In the genomic region with DNA sequence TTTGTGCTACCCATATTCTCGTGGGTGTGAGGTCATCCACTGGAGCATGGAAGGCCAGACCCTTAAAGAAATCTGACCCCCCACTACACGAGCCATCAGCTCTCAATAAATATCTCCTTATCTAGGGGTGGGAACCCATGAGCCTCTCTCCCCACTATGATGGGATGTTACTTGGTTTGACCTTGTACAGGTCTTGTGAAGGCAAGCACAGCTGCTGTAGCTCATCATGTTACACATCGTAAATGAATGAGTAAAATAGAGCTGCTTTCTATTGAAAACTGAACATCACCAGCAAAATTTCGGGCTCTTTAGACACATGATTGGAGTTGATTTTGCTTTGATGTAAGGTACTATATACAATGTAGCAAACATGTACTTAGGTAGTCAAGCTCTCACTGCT, we compare ENCODE assay signal across 30 mouse cellular contexts.
"Had no signal": no experiment of that assay in that cellular context is flagged by ENCODE, and none has a peak within 500 bp of the region (broad histone marks: within the 10 kb centered on the region; RNA-seq: fewer than 3 reads in every experiment).

No protein-coding gene starts in this region.

- DNase-seq: left cerebral cortex, postnatal 4 days; liver; liver, embryonic 13.5 days; liver, postnatal 0 days; lung, adult 18-20 months; lung, adult 2 months; lung, embryonic 14.5 days; lung, postnatal 10 days; lung, postnatal 14 days; lung, postnatal 36 days; lung, postnatal 4 days; midbrain, embryonic 14.5 days had no signal

- ATAC-seq: liver, embryonic 12.5 days; liver, postnatal 0 days; lung, postnatal 0 days; midbrain, embryonic 13.5 days; midbrain, embryonic 15.5 days; midbrain, embryonic 16.5 days had no signal

- H3K4me1 ChIP-seq: limb, embryonic 15.5 days; liver, embryonic 12.5 days; liver, embryonic 13.5 days; liver, embryonic 15.5 days; lung, embryonic 15.5 days; megakaryocyte, embryonic 14.5 days; neural tube, embryonic 12.5 days had no signal

- H3K27ac ChIP-seq: limb, embryonic 12.5 days; limb, embryonic 13.5 days; limb, embryonic 15.5 days; liver, embryonic 12.5 days; liver, embryonic 13.5 days; liver, embryonic 14.5 days; liver, embryonic 15.5 days; lung, embryonic 15.5 days; macrophage; midbrain, embryonic 10.5 days; midbrain, embryonic 12.5 days; midbrain, embryonic 13.5 days; midbrain, embryonic 15.5 days; neural tube, embryonic 12.5 days had no signal

- H3K4me3 ChIP-seq: limb, embryonic 12.5 days; limb, embryonic 13.5 days; limb, embryonic 15.5 days; liver, embryonic 12.5 days; liver, embryonic 13.5 days; liver, embryonic 15.5 days; lung, embryonic 15.5 days; megakaryocyte, embryonic 14.5 days; midbrain, embryonic 10.5 days; midbrain, embryonic 12.5 days; midbrain, embryonic 13.5 days; midbrain, embryonic 15.5 days; neural tube, embryonic 12.5 days had no signal

- H3K9ac ChIP-seq: limb, embryonic 12.5 days; limb, embryonic 13.5 days; limb, embryonic 15.5 days; liver, embryonic 12.5 days; liver, embryonic 13.5 days; liver, embryonic 14.5 days; liver, embryonic 15.5 days; liver, postnatal 0 days; lung, embryonic 14.5 days; lung, embryonic 15.5 days; midbrain, embryonic 12.5 days; midbrain, embryonic 13.5 days; midbrain, embryonic 15.5 days; neural tube, embryonic 12.5 days had no signal

- H3K9me3 ChIP-seq: limb, embryonic 12.5 days; limb, embryonic 13.5 days; limb, embryonic 15.5 days; liver, embryonic 12.5 days; liver, embryonic 13.5 days; liver, embryonic 15.5 days; lung, embryonic 15.5 days; megakaryocyte, embryonic 14.5 days; midbrain, embryonic 10.5 days; midbrain, embryonic 12.5 days; midbrain, embryonic 13.5 days; midbrain, embryonic 15.5 days; neural tube, embryonic 12.5 days had no signal

- H3K36me3 ChIP-seq: limb, embryonic 12.5 days; limb, embryonic 13.5 days; limb, embryonic 15.5 days; liver, embryonic 12.5 days; liver, embryonic 13.5 days; liver, embryonic 15.5 days; lung, embryonic 15.5 days; midbrain, embryonic 10.5 days; midbrain, embryonic 12.5 days; midbrain, embryonic 13.5 days; midbrain, embryonic 15.5 days; neural tube, embryonic 12.5 days had no signal

- H3K27me3 ChIP-seq: limb, embryonic 12.5 days; limb, embryonic 13.5 days; limb, embryonic 15.5 days; liver, embryonic 12.5 days; liver, embryonic 13.5 days; liver, embryonic 15.5 days; lung, embryonic 15.5 days; megakaryocyte, embryonic 14.5 days; midbrain, embryonic 12.5 days; midbrain, embryonic 13.5 days; midbrain, embryonic 15.5 days; neural tube, embryonic 12.5 days had no signal

- H3K4me2 ChIP-seq: limb, embryonic 12.5 days; limb, embryonic 13.5 days; limb, embryonic 15.5 days; liver, embryonic 11.5 days; liver, embryonic 12.5 days; liver, embryonic 13.5 days; liver, embryonic 15.5 days; lung, embryonic 14.5 days; lung, embryonic 15.5 days; midbrain, embryonic 11.5 days; midbrain, embryonic 12.5 days; midbrain, embryonic 13.5 days; midbrain, embryonic 15.5 days; neural tube, embryonic 12.5 days had no signal
